Mouse (Mus musculus): ENCODE data around the gene Grifin. TPM values are rescaled to one million over a fixed set of nuclear protein-coding genes. Genes with fewer than 3 reads are reported as not detected.
A peak's percentile ranks its signal among the peaks of the same experiment; 100 is the strongest.

The Grifin gene
- polyA plus RNA-seq, 2 experiments = 0.19 TPM; not detected in 1

DNA sequence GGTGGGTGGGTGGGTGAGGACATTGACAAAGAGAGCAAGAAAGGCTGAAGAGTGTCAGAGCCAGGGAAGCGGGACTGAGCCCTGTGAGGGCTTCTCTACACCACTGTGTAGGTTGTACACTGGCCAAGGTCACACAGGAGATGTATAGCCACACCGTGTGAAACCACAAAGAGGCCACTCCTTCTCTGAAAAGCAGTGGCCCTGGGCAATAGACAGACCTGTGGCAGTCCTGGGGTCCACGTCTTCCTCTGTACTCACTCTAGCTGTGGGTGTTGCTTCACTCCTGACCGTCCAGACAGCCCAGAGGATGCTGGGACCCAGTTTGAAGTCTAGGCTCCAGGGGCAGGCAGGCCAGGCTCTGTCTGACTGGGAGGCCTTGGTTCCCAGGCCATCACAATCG, 30.0 kb upstream of the Grifin start:
- TF ChIP-seq POLR2A (IDR thresholded peaks at IDR 0.05; ENCODE audit: borderline replicate concordance, extremely low read depth, insufficient read depth, insufficient read length) = no peak

DNA sequence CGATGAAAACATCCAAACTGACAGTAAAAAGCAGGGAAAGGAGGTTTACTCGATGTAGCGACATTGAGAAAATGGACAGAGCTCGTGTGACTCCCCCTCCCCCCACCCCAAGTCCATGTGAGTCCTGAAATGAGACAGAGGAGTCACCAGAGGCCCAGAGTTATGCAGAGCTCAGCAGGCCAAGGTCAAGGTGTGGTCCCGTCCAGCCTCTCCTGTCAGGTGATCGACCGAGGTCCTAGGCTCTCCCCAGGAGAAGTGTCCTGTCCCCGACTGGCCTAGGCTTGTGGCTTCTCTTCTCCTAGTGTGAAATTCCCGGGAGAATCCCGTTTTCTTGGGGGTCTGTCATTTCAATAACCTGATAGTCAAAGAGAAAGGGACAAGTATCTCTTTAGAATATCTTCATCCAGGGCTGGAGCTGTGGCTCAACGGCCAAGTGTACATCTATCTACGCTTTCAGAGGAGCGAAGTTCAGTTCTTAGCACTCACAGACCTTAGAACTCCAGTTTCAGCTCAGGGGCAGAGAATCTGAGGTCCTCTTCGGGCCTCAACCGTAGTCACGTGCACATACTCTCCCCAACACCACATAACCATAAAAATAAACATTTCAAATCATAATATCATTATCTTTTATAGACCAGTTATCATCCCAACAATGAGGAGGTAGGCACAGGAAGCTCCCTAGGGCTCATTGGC, 24.4 kb upstream of the Grifin start:
- no peak overlapping the region for H3K27ac ChIP-seq (replicated peaks; ENCODE audit: low read depth, low read length)

More for the DNA sequence above, 30.0 kb upstream of the Grifin start:
- H3K9ac ChIP-seq (ENCODE audit: low read depth, low read length, severe bottlenecking) = no peak overlapping the region
- H3K4me3 ChIP-seq (replicated peaks; ENCODE audit: low read length) = no peak overlapping the region
- no peak overlapping the region for H3K27ac ChIP-seq (replicated peaks; ENCODE audit: low read depth, low read length)
- H3K4me1 ChIP-seq (ENCODE audit: control insufficient read depth, insufficient read depth, low read length) = peaks cover 7% of the 10 kb centered on the region; the same call in 1 of the 2 replicates
- H3K9me3 ChIP-seq (ENCODE audit: control insufficient read depth, low read length) = no peaks in the 10 kb centered on the region
- no peak for ATAC-seq (ENCODE audit: low FRiP score, low read depth)
- DNase-seq (ENCODE audit: low spot score) = no peak
- 59% methylated on average over 5 of the region's 5 CpGs for WGBS
- H3K36me3 ChIP-seq (ENCODE audit: control insufficient read depth, insufficient read depth, low read length) = no peaks in the 10 kb centered on the region
- H3K4me2 ChIP-seq (replicated peaks; ENCODE audit: low read depth, low read length, severe bottlenecking) = no peak overlapping the region
- no peaks in the 10 kb centered on the region for H3K27me3 ChIP-seq (ENCODE audit: control insufficient read depth, insufficient read depth, low read length)

DNA sequence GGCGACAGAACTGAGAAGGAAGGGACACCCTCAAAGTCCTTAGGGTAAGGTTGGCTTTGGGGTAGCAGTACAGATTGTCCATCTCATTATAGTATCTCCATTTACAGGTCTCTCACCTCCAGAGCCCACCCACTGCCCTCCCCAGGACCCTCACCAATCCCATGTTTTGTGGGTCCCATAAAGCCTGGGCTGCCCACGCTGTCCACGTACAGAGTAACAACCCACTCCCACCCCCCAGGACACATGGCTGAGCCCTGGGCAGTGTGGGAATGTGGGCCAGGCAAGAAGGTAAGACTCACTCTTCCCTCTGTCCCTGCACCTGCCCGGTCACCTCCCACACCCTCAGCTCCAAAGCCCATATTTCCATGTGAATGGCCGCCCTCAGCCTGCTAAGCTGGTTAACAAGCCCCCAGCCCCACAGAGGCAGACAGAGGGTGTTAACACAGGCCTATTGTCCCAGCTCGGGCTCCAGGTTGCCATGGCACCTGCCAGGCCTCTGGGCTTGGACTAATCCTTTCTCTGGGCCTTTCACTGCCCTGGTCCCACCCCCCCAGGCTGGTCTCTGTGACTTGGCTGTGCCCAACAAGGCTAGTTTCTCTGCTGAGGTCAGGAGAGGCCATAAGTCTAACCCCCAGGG, 19.0 kb upstream of the Grifin start:
- Histone ChIP-seq H3K4me3 (replicated peaks; ENCODE audit: low read length) (no peak overlapping the region), H3K9me3 (ENCODE audit: control insufficient read depth, low read length) (no peaks in the 10 kb centered on the region), H3K27me3 (ENCODE audit: control insufficient read depth, insufficient read depth, low read length) (no peaks in the 10 kb centered on the region), H3K4me2 (replicated peaks; ENCODE audit: low read depth, low read length, severe bottlenecking) (no peak overlapping the region), H3K36me3 (ENCODE audit: control insufficient read depth, insufficient read depth, low read length) (no peaks in the 10 kb centered on the region), H3K9ac (ENCODE audit: low read depth, low read length, severe bottlenecking) (no peak overlapping the region), H3K27ac (replicated peaks; ENCODE audit: low read depth, low read length) (peak overlapping the region; percentile 33; the same call in 1 of the 2 replicates), H3K4me1 (ENCODE audit: control insufficient read depth, insufficient read depth, low read length) (peaks cover 38% of the 10 kb centered on the region)
- DNase-seq (ENCODE audit: low spot score) = no peak
- no peak for TF ChIP-seq POLR2A (IDR thresholded peaks at IDR 0.05; ENCODE audit: borderline replicate concordance, extremely low read depth, insufficient read depth, insufficient read length)
- ATAC-seq (ENCODE audit: low FRiP score, low read depth) = no peak
- 21% methylated on average over 6 of the region's 6 CpGs for WGBS

More for the DNA sequence above, 24.4 kb upstream of the Grifin start:
- H3K4me1 ChIP-seq (ENCODE audit: control insufficient read depth, insufficient read depth, low read length) = peaks cover 3% of the 10 kb centered on the region; the same call in 1 of the 2 replicates
- H3K27me3 ChIP-seq (ENCODE audit: control insufficient read depth, insufficient read depth, low read length) = no peaks in the 10 kb centered on the region
- TF ChIP-seq POLR2A (IDR thresholded peaks at IDR 0.05; ENCODE audit: borderline replicate concordance, extremely low read depth, insufficient read depth, insufficient read length) = no peak
- no peak for DNase-seq (ENCODE audit: low spot score)
- H3K4me2 ChIP-seq (replicated peaks; ENCODE audit: low read depth, low read length, severe bottlenecking) = no peak overlapping the region
- no peak for ATAC-seq (ENCODE audit: low FRiP score, low read depth)
- 83% methylated on average over 16 of the region's 16 CpGs for WGBS
- H3K36me3 ChIP-seq (ENCODE audit: control insufficient read depth, insufficient read depth, low read length) = no peaks in the 10 kb centered on the region
- H3K9ac ChIP-seq (ENCODE audit: low read depth, low read length, severe bottlenecking) = no peak overlapping the region
- H3K9me3 ChIP-seq (ENCODE audit: control insufficient read depth, low read length) = no peaks in the 10 kb centered on the region
- no peak overlapping the region for H3K4me3 ChIP-seq (replicated peaks; ENCODE audit: low read length)

GRCm38 (mm10) chr5:140582995-140583731, 18.3 kb upstream of the Grifin start:
- no peak overlapping the region for H3K4me2 ChIP-seq (replicated peaks; ENCODE audit: low read depth, low read length, severe bottlenecking)
- ATAC-seq (ENCODE audit: low FRiP score, low read depth) (peak; percentile 59), DNase-seq (ENCODE audit: low spot score) (peak; percentile 63)
- H3K27ac ChIP-seq (replicated peaks; ENCODE audit: low read depth, low read length) = peak overlapping the region; percentile 33; the same call in 1 of the 2 replicates
- H3K9me3 ChIP-seq (ENCODE audit: control insufficient read depth, low read length) = no peaks in the 10 kb centered on the region
- WGBS = 24% methylated on average over 8 of the region's 8 CpGs
- H3K27me3 ChIP-seq (ENCODE audit: control insufficient read depth, insufficient read depth, low read length) = no peaks in the 10 kb centered on the region
- H3K36me3 ChIP-seq (ENCODE audit: control insufficient read depth, insufficient read depth, low read length) = no peaks in the 10 kb centered on the region
- no peak overlapping the region for H3K9ac ChIP-seq (ENCODE audit: low read depth, low read length, severe bottlenecking)
- no peak for TF ChIP-seq POLR2A (IDR thresholded peaks at IDR 0.05; ENCODE audit: borderline replicate concordance, extremely low read depth, insufficient read depth, insufficient read length)
- peaks cover 39% of the 10 kb centered on the region for H3K4me1 ChIP-seq (ENCODE audit: control insufficient read depth, insufficient read depth, low read length)
- H3K4me3 ChIP-seq (replicated peaks; ENCODE audit: low read length) = no peak overlapping the region

- Histone ChIP-seq H3K4me1 (ENCODE audit: control insufficient read depth, insufficient read depth, low read length) (peaks cover 39% of the 10 kb centered on the region), H3K27ac (replicated peaks; ENCODE audit: low read depth, low read length) (peak overlapping the region; percentile 20; the same call in 1 of the 2 replicates), H3K27me3 (ENCODE audit: control insufficient read depth, insufficient read depth, low read length) (no peaks in the 10 kb centered on the region), H3K9ac (ENCODE audit: low read depth, low read length, severe bottlenecking) (no peak overlapping the region), H3K9me3 (ENCODE audit: control insufficient read depth, low read length) (no peaks in the 10 kb centered on the region), H3K36me3 (ENCODE audit: control insufficient read depth, insufficient read depth, low read length) (no peaks in the 10 kb centered on the region), H3K4me3 (replicated peaks; ENCODE audit: low read length) (no peak overlapping the region), H3K4me2 (replicated peaks; ENCODE audit: low read depth, low read length, severe bottlenecking) (peak overlapping the region; percentile 20; the same call in 1 of the 2 replicates)
- TF ChIP-seq POLR2A (IDR thresholded peaks at IDR 0.05; ENCODE audit: borderline replicate concordance, extremely low read depth, insufficient read depth, insufficient read length) = no peak
- 7% methylated on average over 4 of the region's 5 CpGs for WGBS
- peak; percentile 69 for ATAC-seq (ENCODE audit: low FRiP score, low read depth)
- DNase-seq (ENCODE audit: low spot score) = peak; percentile 55
Measured at GRCm38 (mm10) chr5:140581569-140581968, 16.7 kb upstream of the Grifin start.
